Mouse (Mus musculus) adrenal gland, postnatal 25 days (tissue): ENCODE measurements at regions not wholly inside any gene's neighbourhood (a gene's known extent, or its start where the extent isn't known, plus 50 kb on each side); places are given as distances from the start of the nearest gene placed in this dataset.

ENCODE experiments used
- DNase-seq: peaks from one replicate; pipeline ENCODE4 v3.0.0; 2021; ENCODE audit warnings: mixed read lengths

GRCm38 (mm10) chr12:49732351-49732750 lies 347.4 kb downstream of the Gm43517 start:
- no peak for DNase-seq

GRCm38 (mm10) chr12:49737100-49737499 lies 352.1 kb downstream of the Gm43517 start:
- DNase-seq = no peak

GRCm38 (mm10) chr12:49739960-49740740 lies 355.2 kb downstream of the Gm43517 start:
- no peak for DNase-seq

- no peak for DNase-seq
These were observed 358.4 kb downstream of the Gm43517 start for GRCm38 (mm10) chr12:49743402-49743801.

- no peak for DNase-seq
These were observed 362.1 kb downstream of the Gm43517 start for GRCm38 (mm10) chr12:49747081-49747480.

- DNase-seq = no peak
These were observed 373.4 kb downstream of the Gm43517 start for GRCm38 (mm10) chr12:49758391-49758790.

- DNase-seq = no peak
These were observed 379.6 kb downstream of the Gm43517 start for GRCm38 (mm10) chr12:49764541-49764940.

- no peak for DNase-seq
These were observed 423.4 kb downstream of the Gm43517 start for GRCm38 (mm10) chr12:49808341-49808740.

- no peak for DNase-seq
These were observed 429.7 kb downstream of the Gm43517 start for GRCm38 (mm10) chr12:49814653-49815052.

GRCm38 (mm10) chr12:49827769-49828168 lies 442.8 kb downstream of the Gm43517 start:
- no peak for DNase-seq

GRCm38 (mm10) chr12:49828553-49828952 lies 443.6 kb downstream of the Gm43517 start:
- no peak for DNase-seq

GRCm38 (mm10) chr12:49830665-49831064 lies 445.7 kb downstream of the Gm43517 start:
- no peak for DNase-seq

- DNase-seq = no peak
These were observed 447.3 kb downstream of the Gm43517 start for GRCm38 (mm10) chr12:49832118-49832847.

GRCm38 (mm10) chr12:49836282-49837070 lies 451.5 kb downstream of the Gm43517 start:
- DNase-seq = no peak

GRCm38 (mm10) chr12:49885507-49885906 lies 500.5 kb downstream of the Gm43517 start:
- no peak for DNase-seq

GRCm38 (mm10) chr12:49887246-49887645 lies 502.3 kb downstream of the Gm43517 start:
- DNase-seq = no peak

- DNase-seq = no peak
These were observed 512.8 kb downstream of the Gm43517 start for GRCm38 (mm10) chr12:49897768-49898167.

GRCm38 (mm10) chr12:49915691-49916090 lies 530.7 kb downstream of the Gm43517 start:
- DNase-seq = no peak

- no peak for DNase-seq
These were observed 536.6 kb downstream of the Gm43517 start for GRCm38 (mm10) chr12:49921608-49922007.

GRCm38 (mm10) chr12:49940818-49941217 lies 555.8 kb downstream of the Gm43517 start:
- no peak for DNase-seq

- DNase-seq = no peak
These were observed 560.1 kb downstream of the Gm43517 start for GRCm38 (mm10) chr12:49944911-49945627.

- DNase-seq = no peak
These were observed 560.8 kb downstream of the Gm43517 start for GRCm38 (mm10) chr12:49945628-49946220.
